Mouse (Mus musculus) lung, postnatal 0 days (tissue): Measurements from ENCODE around the gene Acss3. TPM values are rescaled to one million over a fixed set of nuclear protein-coding genes. Genes with fewer than 3 reads are reported as not detected.

Experiments
- ATAC-seq: fragments of 200-750 bp; cut with Nextera tagmentation; 2 replicates; pipeline ENCODE4 v1.8.0; 2017; ENCODE audit warnings: moderate library complexity
- DNase-seq: peaks from one replicate; pipeline ENCODE4 v3.0.0-alpha.2; 2016; ENCODE audit warnings: low spot score
- H3K27ac ChIP-seq: fragments of 300-500 bp; sonication (generic); 2 replicates; pipeline ENCODE4 v1.5.1; 2014; ENCODE audit warnings: antibody characterized with exemption, mild to moderate bottlenecking, low read length, mixed read lengths
- H3K27me3 ChIP-seq: fragments of 300-500 bp; sonication (generic); replicated peaks from 2 replicates; pipeline ENCODE4 v1.6.1; 2014; ENCODE audit warnings: low read length, mixed read lengths; ENCODE audit not compliant: insufficient read depth
- H3K36me3 ChIP-seq: fragments of 300-500 bp; sonication (generic); 2 replicates; pipeline ENCODE4 v1.6.1; 2014; ENCODE audit warnings: low read length, mixed read lengths; ENCODE audit not compliant: insufficient read depth
- H3K4me1 ChIP-seq: fragments of 300-500 bp; sonication (generic); 2 replicates; pipeline ENCODE4 v1.6.1; 2014; ENCODE audit warnings: antibody characterized with exemption, low read depth, low read length, mixed read lengths; ENCODE audit not compliant: insufficient read depth
- H3K4me2 ChIP-seq: fragments of 300-500 bp; sonication (generic); replicated peaks from 2 replicates; pipeline ENCODE4 v1.6.1; 2014; ENCODE audit warnings: low read depth, mild to moderate bottlenecking, low read length, moderate library complexity, mixed read lengths
- H3K4me3 ChIP-seq: fragments of 300-500 bp; sonication (generic); 2 replicates; pipeline ENCODE4 v1.5.1; 2014; ENCODE audit warnings: low read depth, low read length
- H3K9ac ChIP-seq: fragments of 300-500 bp; sonication (generic); replicated peaks from 2 replicates; pipeline ENCODE4 v1.6.1; 2014; ENCODE audit warnings: low read depth, mild to moderate bottlenecking
- H3K9me3 ChIP-seq: fragments of 300-500 bp; sonication (generic); 2 replicates; pipeline ENCODE4 v1.6.1; 2016; ENCODE audit warnings: low read length, mixed read lengths
- CTCF ChIP-seq: IDR thresholded peaks from 2 replicates; pipeline ENCODE4 v1.5.1; 2016; ENCODE audit warnings: antibody characterized with exemption, mild to moderate bottlenecking
- EP300 ChIP-seq: IDR thresholded peaks from 2 replicates; pipeline ENCODE4 v1.6.1; 2016; ENCODE audit warnings: antibody characterized with exemption, mild to moderate bottlenecking, control low read depth
- WGBS: fragments of 180-500 bp; shearing (Covaris S2); extraction: QIAGEN DNeasy Blood & Tissue Kit; methylation state at CpG from one replicate; pipeline ENCODE4 v1.1.7; 2014; 5-methylcytosine and 5-hydroxymethylcytosine counted together
- polyA plus RNA-seq: library from polyadenylated mRNA; unstranded; fragments of >200 nt; fragmentation: Nextera tagmentation; extraction: Ambion mirVana; gene quantifications from 2 replicates; pipeline ENCODE4 v1.2.1, GENCODE M21; 2015

Gene Acss3
- polyA plus RNA-seq, 1 experiment from 2014 or later = 6.3 TPM

DNA sequence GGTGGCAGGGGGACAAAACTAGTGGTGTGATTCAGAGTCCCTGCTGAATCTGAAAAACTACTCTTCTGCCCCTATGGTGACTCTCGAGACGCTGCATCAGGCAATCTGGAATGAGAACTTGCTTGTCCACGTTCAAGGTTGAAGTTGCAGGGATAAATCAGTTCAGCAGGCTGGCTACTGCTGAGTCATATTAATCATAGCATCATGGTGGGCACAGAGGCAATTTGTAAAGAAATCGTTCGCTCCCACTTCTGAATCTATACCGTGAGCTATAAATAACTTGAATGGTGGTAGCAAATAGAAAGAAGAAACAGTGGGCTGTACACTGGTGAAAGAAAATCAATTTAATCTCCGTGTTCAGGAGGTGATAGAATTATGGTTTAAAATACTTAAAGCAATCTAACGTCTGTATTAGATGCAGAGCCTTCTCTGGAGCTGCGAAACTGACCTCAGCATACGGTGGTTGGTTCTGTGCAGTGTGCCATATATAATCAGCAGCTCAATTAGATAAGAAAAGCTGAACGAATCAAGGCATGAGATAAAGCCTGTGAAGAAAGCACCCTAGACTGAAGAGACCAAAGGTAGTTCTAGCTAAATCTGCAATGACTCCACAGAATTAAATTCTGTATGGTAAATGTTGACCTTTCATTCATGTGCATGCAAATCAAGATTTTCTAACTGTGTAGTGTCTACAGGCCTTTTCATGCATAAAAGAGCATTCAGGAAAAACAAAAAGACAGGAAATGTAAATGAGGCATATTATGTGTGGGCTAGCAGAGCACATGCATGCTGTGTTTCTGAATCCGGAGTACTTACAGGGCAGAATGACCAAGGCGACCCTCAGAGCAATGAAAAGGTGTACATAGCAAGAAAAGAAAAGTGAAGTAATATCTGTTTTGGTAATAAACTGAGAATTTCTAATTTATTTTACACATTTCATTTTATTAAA is 148.0 kb downstream of the Acss3 start:
- no peaks in the 10 kb centered on the region for H3K27me3 ChIP-seq
- TF ChIP-seq EP300 (no peak), CTCF (no peak)
- no peaks in the 10 kb centered on the region for H3K9me3 ChIP-seq
- no peaks in the 10 kb centered on the region for H3K4me1 ChIP-seq
- no peak overlapping the region for H3K4me3 ChIP-seq
- H3K36me3 ChIP-seq = no peaks in the 10 kb centered on the region
- WGBS = 69% methylated on average over 13 of the region's 13 CpGs
- no peak overlapping the region for H3K4me2 ChIP-seq
- ATAC-seq = no peak
- DNase-seq = no peak
- H3K9ac ChIP-seq = no peak overlapping the region
- no peak overlapping the region for H3K27ac ChIP-seq

DNA sequence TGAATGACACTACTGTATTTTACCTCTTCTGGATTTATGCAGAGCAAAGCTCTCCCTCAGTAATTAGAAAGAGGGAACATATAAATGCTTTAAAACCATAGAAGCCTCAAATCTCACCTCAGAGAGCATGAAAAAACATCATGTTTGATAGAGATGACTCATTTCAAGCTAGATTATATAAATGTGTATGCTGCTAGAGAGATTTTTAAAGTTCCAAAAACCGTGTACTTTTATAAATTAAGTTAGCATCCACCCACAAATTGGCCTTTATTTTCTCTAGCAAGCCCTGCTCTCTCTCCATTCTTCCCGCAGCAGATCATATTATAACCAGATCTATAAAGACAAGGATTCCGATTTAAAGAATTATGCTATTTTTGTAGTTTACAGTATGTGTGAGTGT is 164.4 kb downstream of the Acss3 start:
- Histone ChIP-seq H3K9ac (no peak overlapping the region), H3K36me3 (no peaks in the 10 kb centered on the region), H3K4me2 (no peak overlapping the region), H3K27me3 (no peaks in the 10 kb centered on the region), H3K4me1 (no peaks in the 10 kb centered on the region), H3K9me3 (no peaks in the 10 kb centered on the region), H3K27ac (no peak overlapping the region), H3K4me3 (no peak overlapping the region)
- TF ChIP-seq CTCF (no peak), EP300 (no peak)
- WGBS = 77% methylated on average over 3 of the region's 3 CpGs
- DNase-seq (no peak), ATAC-seq (no peak)

DNA sequence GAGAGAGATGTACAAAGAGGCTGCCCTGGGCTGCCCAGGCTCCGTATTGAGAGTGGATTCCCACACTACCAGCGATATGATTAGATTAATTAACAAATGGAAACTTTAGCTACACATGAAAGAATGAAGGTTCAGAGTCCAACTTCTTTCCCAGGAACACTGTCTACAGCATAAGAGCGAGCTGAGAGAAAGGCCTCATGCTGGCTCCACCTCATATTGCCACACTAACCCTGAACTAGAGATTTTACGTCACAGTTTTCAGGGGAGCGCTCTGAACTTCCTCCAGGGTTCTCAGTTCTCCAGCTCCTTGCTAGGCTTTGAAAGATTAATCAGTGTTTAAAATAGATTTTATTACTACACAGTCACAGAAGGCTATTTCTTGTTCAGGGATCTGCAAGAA is 182.1 kb downstream of the Acss3 start:
- H3K4me3 ChIP-seq = no peak overlapping the region
- H3K27ac ChIP-seq = no peak overlapping the region
- no peak for TF ChIP-seq CTCF
- no peak for TF ChIP-seq EP300
- H3K4me1 ChIP-seq = no peaks in the 10 kb centered on the region
- DNase-seq = no peak
- no peak overlapping the region for H3K4me2 ChIP-seq
- H3K9ac ChIP-seq = no peak overlapping the region
- H3K9me3 ChIP-seq = no peaks in the 10 kb centered on the region
- H3K27me3 ChIP-seq = no peaks in the 10 kb centered on the region
- WGBS = 70% methylated on average over 5 of the region's 5 CpGs
- no peak for ATAC-seq
- H3K36me3 ChIP-seq = no peaks in the 10 kb centered on the region

DNA sequence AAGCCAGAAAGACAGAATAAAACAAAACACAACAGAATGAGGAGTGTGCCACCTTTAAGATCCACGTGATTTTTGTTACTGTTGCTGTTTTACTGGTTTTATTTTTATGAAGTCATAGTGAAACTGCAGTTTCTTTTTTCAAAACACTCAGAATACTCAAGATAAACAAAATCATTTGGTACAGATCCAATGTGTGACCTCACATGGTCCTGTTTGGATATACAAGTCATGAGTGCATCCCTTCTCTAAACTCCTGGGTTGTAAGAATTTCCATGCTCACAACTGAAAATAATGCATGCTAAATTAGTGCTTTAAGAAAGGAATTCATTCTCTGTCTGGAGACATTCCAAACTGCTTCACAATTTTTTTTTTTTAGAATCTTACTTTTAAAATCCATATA is 184.0 kb downstream of the Acss3 start:
- Histone ChIP-seq H3K27me3 (no peaks in the 10 kb centered on the region), H3K36me3 (no peaks in the 10 kb centered on the region), H3K27ac (no peak overlapping the region), H3K4me3 (no peak overlapping the region), H3K4me1 (no peaks in the 10 kb centered on the region), H3K9ac (no peak overlapping the region), H3K4me2 (no peak overlapping the region), H3K9me3 (no peaks in the 10 kb centered on the region)
- 35% methylated on average over 1 of the region's 1 CpGs for WGBS
- no peak for DNase-seq
- TF ChIP-seq EP300 (no peak), CTCF (no peak)
- ATAC-seq = no peak

DNA sequence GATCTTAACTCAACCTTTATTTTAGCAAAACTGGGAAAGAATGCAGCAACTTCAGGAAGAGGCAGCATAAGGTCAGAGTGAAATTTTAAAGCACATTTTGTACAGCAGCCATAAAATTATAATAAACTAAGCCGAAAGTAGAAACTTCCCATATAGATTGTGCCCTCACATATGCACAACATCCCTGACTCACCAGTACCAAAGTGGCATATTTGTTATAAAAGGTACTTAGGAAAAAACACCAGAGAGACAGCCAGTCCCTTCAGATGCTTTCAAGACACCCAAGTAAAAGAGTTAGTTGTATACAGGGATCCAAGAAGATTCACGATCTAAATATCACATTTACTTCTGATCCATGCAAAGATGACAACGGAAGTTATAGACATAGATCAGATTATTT is 184.6 kb downstream of the Acss3 start:
- Histone ChIP-seq H3K4me2 (no peak overlapping the region), H3K27ac (no peak overlapping the region), H3K9ac (no peak overlapping the region), H3K4me1 (no peaks in the 10 kb centered on the region), H3K9me3 (no peaks in the 10 kb centered on the region), H3K36me3 (no peaks in the 10 kb centered on the region), H3K27me3 (no peaks in the 10 kb centered on the region), H3K4me3 (no peak overlapping the region)
- DNase-seq = no peak
- TF ChIP-seq CTCF (no peak), EP300 (no peak)
- no peak for ATAC-seq
- 87% methylated on average over 3 of the region's 3 CpGs for WGBS

DNA sequence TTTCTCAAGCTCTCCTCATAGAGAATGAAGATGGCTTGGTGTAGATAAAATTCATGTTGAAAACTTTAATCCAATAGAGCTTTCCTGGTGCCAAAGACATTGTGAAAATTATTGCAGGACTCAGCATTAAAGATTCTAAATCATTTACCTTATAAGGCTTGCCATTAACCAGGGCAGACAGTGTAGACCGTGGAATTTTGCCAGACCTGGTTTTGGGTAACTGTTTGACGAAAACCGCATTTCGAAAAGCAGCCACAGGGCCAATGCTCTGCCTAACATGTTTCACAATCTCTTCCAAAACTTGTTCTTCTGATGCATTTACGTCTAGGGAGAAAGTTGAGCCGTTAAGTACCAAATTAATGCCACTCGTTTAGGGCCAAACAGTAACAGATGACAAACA is 186.5 kb downstream of the Acss3 start:
- no peak for ATAC-seq
- Histone ChIP-seq H3K4me1 (no peaks in the 10 kb centered on the region), H3K27ac (no peak overlapping the region), H3K4me2 (no peak overlapping the region), H3K36me3 (no peaks in the 10 kb centered on the region), H3K4me3 (no peak overlapping the region), H3K27me3 (no peaks in the 10 kb centered on the region), H3K9me3 (no peaks in the 10 kb centered on the region), H3K9ac (no peak overlapping the region)
- DNase-seq = no peak
- TF ChIP-seq CTCF = no peak
- no peak for TF ChIP-seq EP300
- 80% methylated on average over 7 of the region's 7 CpGs for WGBS
